Mouse (Mus musculus) macrophage (primary cell): ENCODE measurements around the gene Tmem232. TPM values are rescaled to one million over a fixed set of nuclear protein-coding genes. Genes with fewer than 3 reads are reported as not detected.

Experiments
- H3K27ac ChIP-seq: fragments of 350-480 bp; formaldehyde crosslinking; 2 replicates; pipeline ENCODE4 v1.9.0; 2021
- H3K36me3 ChIP-seq: fragments of 350-480 bp; formaldehyde crosslinking; 2 replicates; pipeline ENCODE4 v1.9.0; 2021; ENCODE audit errors: inconsistent target
- H3K4me3 ChIP-seq: fragments of 350-480 bp; formaldehyde crosslinking; 2 replicates; pipeline ENCODE4 v1.9.0; 2021; ENCODE audit errors: inconsistent target
- H3K79me2 ChIP-seq: fragments of 350-480 bp; formaldehyde crosslinking; 2 replicates; pipeline ENCODE4 v1.9.0; 2021; ENCODE audit errors: inconsistent target
- WGBS: methylation state at CpG from one replicate; pipeline ENCODE4 v1.1.7; 2026; ENCODE audit warnings: inconsistent platforms; ENCODE audit not compliant: missing documents; 5-methylcytosine and 5-hydroxymethylcytosine counted together
- polyA plus RNA-seq: library from polyadenylated mRNA; stranded (reverse); fragments of 250-400 nt; gene quantifications from 3 replicates; pipeline ENCODE4 v1.2.4, GENCODE M21; 2018; ENCODE audit warnings: inconsistent platforms

Tmem232 gene
- polyA plus RNA-seq, 1 experiment from 2014 or later = not detected

DNA sequence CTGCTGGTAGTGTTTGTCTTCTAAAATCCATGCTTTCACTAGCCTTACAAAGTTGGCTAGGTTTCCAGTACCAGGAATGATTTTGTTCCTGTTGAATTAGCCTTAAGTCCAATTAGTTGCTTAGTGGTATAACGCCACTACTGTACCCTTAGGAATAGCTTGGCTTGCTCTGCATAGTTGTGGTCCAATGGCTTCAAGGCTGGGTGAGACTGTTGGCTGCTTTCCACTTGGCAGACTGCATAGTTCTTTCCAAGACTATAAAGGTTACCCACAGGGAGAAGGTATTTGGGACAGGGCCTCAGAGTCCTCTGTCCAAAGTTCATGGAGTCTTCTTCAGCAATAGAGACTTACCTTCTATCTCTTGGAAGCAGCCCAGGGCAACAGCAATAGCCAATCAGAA is 139.7 kb downstream of the Tmem232 start:
- 92% methylated on average over 1 of the region's 1 CpGs for WGBS
- Histone ChIP-seq H3K36me3 (no peaks in the 10 kb centered on the region), H3K27ac (no peak overlapping the region), H3K79me2 (no peaks in the 10 kb centered on the region), H3K4me3 (no peak overlapping the region)

GRCm38 (mm10) chr17:65384411-65384962 is 156.1 kb downstream of the Tmem232 start:
- H3K4me3 ChIP-seq = no peak overlapping the region

GRCm38 (mm10) chr17:65370034-65370780 is 170.4 kb downstream of the Tmem232 start:
- Histone ChIP-seq H3K36me3 (no peaks in the 10 kb centered on the region), H3K27ac (no peak overlapping the region), H3K4me3 (no peak overlapping the region), H3K79me2 (no peaks in the 10 kb centered on the region)
- WGBS = 21% methylated on average over 7 of the region's 7 CpGs

More at GRCm38 (mm10) chr17:65384411-65384962, 156.1 kb downstream of the Tmem232 start:
- WGBS = 81% methylated on average over 9 of the region's 9 CpGs
- Histone ChIP-seq H3K27ac (no peak overlapping the region), H3K36me3 (no peaks in the 10 kb centered on the region), H3K79me2 (no peaks in the 10 kb centered on the region)

GRCm38 (mm10) chr17:65365535-65366254 is 174.9 kb downstream of the Tmem232 start:
- Histone ChIP-seq H3K4me3 (no peak overlapping the region), H3K27ac (no peak overlapping the region), H3K79me2 (no peaks in the 10 kb centered on the region), H3K36me3 (no peaks in the 10 kb centered on the region)
- 91% methylated on average over 3 of the region's 3 CpGs for whole genome bisulfite sequencing

DNA sequence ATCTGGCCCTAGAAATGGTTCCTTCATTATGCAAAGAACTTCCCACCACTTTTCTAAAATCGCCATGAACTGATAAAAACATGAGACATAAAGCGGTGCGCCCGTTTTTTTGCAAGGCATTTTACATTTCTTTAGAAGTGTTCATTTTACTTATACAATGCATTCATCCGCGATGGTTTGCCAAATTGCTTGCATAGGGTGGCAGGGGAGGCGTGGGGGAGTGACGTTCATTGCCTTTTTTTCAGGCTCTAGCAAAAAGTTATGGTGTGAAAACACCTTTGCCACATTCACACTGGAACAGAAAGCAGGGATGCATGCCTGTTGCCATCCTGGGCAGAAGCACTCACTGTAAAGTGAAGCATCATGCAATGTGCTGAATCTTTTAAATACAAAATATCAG is 188.7 kb downstream of the Tmem232 start:
- Histone ChIP-seq H3K27ac (no peak overlapping the region), H3K4me3 (no peak overlapping the region), H3K36me3 (no peaks in the 10 kb centered on the region), H3K79me2 (no peaks in the 10 kb centered on the region)
- 90% methylated on average over 8 of the region's 8 CpGs for WGBS

- Histone ChIP-seq H3K27ac (no peak overlapping the region), H3K4me3 (no peak overlapping the region), H3K36me3 (no peaks in the 10 kb centered on the region), H3K79me2 (no peaks in the 10 kb centered on the region)
- WGBS = 85% methylated on average over 4 of the region's 4 CpGs
Observed at GRCm38 (mm10) chr17:65340016-65340415, 200.6 kb downstream of the Tmem232 start.

DNA sequence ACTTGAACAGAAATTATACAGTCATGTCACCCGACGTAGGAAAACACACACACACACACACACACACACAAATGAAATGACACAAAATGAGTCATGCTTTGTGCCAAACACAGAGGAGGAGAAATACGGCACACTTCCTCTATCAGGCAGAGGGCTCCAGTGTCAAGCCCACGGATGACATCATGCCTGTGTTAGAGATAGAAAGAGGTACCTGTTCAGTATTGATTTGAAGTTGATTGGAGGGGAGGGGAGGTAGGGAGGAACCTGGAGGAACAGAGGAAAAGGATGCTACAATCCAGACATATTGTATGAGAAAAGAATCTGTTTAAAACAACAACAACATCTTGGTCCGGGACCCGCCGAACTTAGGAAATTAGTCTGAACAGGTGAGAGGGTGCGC is 209.8 kb downstream of the Tmem232 start:
- 90% methylated on average over 4 of the region's 8 CpGs for WGBS
- no peak overlapping the region for H3K4me3 ChIP-seq
- no peak overlapping the region for H3K27ac ChIP-seq
- H3K79me2 ChIP-seq = no peaks in the 10 kb centered on the region
- H3K36me3 ChIP-seq = no peaks in the 10 kb centered on the region

- Histone ChIP-seq H3K4me3 (no peak overlapping the region), H3K36me3 (no peaks in the 10 kb centered on the region), H3K79me2 (no peaks in the 10 kb centered on the region), H3K27ac (no peak overlapping the region)
- 24% methylated on average over 2 of the region's 2 CpGs for WGBS
Observed at GRCm38 (mm10) chr17:65325249-65325648, 215.3 kb downstream of the Tmem232 start.

DNA sequence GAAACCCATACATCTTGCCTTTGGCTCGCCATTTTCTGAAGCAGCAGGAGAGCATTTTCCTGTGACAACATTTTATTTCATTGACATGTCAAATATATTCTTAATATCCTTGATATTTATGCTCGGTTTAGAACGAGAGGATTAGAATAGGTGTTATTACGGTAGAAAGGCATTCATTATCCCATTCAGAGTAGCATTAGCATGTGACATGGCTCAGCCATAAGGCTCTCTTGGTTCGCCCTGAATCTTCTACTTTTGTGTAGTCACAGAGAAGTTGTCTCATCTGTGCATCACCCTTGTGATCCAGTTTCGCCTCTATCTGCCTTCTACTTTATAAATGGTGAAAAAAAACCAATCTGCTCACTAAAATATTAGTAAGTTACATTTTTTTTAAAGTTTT is 220.0 kb downstream of the Tmem232 start:
- no peaks in the 10 kb centered on the region for H3K79me2 ChIP-seq
- H3K4me3 ChIP-seq = no peak overlapping the region
- H3K27ac ChIP-seq = no peak overlapping the region
- 89% methylated on average over 6 of the region's 6 CpGs for WGBS
- H3K36me3 ChIP-seq = no peaks in the 10 kb centered on the region

GRCm38 (mm10) chr17:65299946-65300345 is 240.6 kb downstream of the Tmem232 start:
- Histone ChIP-seq H3K36me3 (no peaks in the 10 kb centered on the region), H3K27ac (no peak overlapping the region), H3K4me3 (no peak overlapping the region), H3K79me2 (no peaks in the 10 kb centered on the region)

DNA sequence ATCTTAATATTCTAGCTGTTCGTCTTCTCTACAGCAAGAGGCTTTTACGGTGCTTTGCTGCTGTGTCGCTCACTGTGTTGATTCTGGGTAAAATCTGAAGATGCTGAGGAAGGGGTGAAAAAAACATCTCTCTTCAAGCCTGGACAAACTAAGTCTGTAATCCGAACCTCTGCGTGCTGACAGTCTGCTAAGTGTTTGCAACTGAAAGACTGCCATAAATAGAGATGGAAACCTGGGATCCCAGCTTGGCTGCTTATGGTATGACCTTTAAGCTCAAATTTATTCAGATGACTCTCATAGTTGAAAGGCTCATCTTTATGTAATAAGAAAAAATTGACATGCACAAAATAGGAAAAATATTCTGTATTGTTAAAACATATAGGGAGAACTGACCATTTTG is 242.8 kb downstream of the Tmem232 start:
- Histone ChIP-seq H3K36me3 (no peaks in the 10 kb centered on the region), H3K27ac (no peak overlapping the region), H3K4me3 (no peak overlapping the region), H3K79me2 (no peaks in the 10 kb centered on the region)
- 86% methylated on average over 5 of the region's 5 CpGs for WGBS

DNA sequence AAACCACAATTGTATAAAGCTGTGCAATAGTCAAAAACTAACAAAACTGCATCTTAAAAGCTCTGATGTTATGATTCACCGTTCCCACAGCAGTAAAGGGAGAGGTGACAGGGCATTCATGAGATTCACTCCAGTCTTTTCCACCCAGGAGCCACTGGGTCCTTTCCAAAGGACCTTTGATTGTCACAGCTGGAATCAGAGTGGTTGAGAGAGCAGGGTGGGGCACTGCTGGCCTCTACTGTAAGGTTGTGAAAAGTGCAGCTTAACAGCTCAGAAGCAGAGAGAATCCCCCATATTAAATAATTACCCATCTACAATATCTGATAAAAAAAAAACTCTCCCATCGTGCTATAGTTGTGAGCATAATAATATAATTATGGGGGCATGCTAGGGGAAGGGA is 288.4 kb downstream of the Tmem232 start:
- Histone ChIP-seq H3K36me3 (no peaks in the 10 kb centered on the region), H3K4me3 (no peak overlapping the region), H3K27ac (no peak overlapping the region), H3K79me2 (no peaks in the 10 kb centered on the region)
- WGBS = 76% methylated on average over 2 of the region's 2 CpGs

GRCm38 (mm10) chr17:65250261-65250660 is 290.3 kb downstream of the Tmem232 start:
- Histone ChIP-seq H3K4me3 (no peak overlapping the region), H3K79me2 (no peaks in the 10 kb centered on the region), H3K36me3 (no peaks in the 10 kb centered on the region), H3K27ac (no peak overlapping the region)
- 92% methylated on average over 8 of the region's 8 CpGs for WGBS

DNA sequence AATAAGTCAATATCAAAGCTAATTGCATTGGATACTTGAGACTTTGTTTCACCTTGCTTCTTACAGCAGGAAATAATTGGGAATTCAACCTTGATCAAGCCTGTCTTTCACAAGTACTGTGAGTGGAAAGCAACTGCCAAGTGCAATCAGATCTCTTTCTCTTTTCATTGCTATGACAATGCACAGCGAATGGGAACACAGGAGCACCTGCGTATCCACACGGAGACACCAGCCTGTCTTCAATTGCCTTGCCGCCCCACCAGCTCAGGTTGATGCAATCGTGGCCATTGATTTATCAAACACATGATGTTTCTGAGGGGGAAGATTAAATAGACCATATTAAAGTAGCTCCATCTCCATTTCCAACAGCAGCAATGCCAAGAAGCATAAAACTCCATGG is 296.9 kb downstream of the Tmem232 start:
- no peak overlapping the region for H3K27ac ChIP-seq
- no peaks in the 10 kb centered on the region for H3K79me2 ChIP-seq
- no peaks in the 10 kb centered on the region for H3K36me3 ChIP-seq
- 90% methylated on average over 5 of the region's 5 CpGs for WGBS
- no peak overlapping the region for H3K4me3 ChIP-seq

- Histone ChIP-seq H3K4me3 (no peak overlapping the region), H3K79me2 (no peaks in the 10 kb centered on the region), H3K36me3 (no peaks in the 10 kb centered on the region), H3K27ac (no peak overlapping the region)
- WGBS = 85% methylated on average over 6 of the region's 6 CpGs
Observed at GRCm38 (mm10) chr17:65225347-65225916, 315.1 kb downstream of the Tmem232 start.
